Mouse (Mus musculus): ENCODE measurements around the gene Cox16.
"Not testable (repeated sequence)": the region's sequence is repeated elsewhere in the genome, so short reads cannot be mapped to it uniquely, and the experiment has no call there.

DNA sequence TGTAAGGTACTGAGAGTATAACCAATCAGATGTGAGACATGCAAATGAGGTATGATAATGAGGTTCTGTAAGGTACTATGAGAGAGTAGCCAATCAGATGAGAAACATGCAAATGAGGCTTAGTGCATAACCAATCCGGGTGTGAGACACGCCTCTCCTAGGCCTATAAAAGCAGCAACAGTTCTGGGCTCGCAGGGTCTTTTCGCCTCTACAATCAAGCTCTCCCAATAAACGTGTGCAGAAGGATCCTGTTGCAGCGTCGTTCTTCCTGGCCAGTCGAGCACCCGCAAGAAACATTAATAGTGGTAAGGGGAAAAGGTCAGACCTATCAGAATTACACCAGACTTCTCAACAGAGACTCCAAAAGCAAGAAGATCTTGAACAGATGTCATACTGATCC lies 45.9 kb downstream of the Cox16 start:
- not testable (repeated sequence) for TF ChIP-seq CTCF (IDR thresholded peaks at IDR 0.05; ENCODE audit: control insufficient read depth, insufficient read depth, low read length); POLR2A (IDR thresholded peaks at IDR 0.05; ENCODE audit: borderline replicate concordance, control insufficient read depth, low read depth, low read length)
